Mouse (Mus musculus) kidney, embryonic 15.5 days (tissue): ENCODE results near the gene Col4a2. TPM values are rescaled to one million over a fixed set of nuclear protein-coding genes. Genes with fewer than 3 reads are reported as not detected.

ENCODE experiments used
- ATAC-seq: fragments of 200-750 bp; cut with Nextera tagmentation; replicated peaks from 2 replicates; pipeline ENCODE4 v1.8.0; 2017; ENCODE audit warnings: moderate TSS enrichment; ENCODE audit not compliant: low FRiP score
- H3K27ac ChIP-seq: fragments of 300-500 bp; sonication (generic); 2 replicates; pipeline ENCODE4 v1.5.1; 2015; ENCODE audit warnings: mild to moderate bottlenecking, inconsistent platforms
- H3K27me3 ChIP-seq: fragments of 300-500 bp; sonication (generic); 2 replicates; pipeline ENCODE4 v1.6.1; 2015; ENCODE audit warnings: inconsistent platforms
- H3K36me3 ChIP-seq: fragments of 300-500 bp; sonication (generic); 2 replicates; pipeline ENCODE4 v1.6.1; 2015; ENCODE audit warnings: inconsistent platforms
- H3K4me1 ChIP-seq: fragments of 300-500 bp; sonication (generic); 2 replicates; pipeline ENCODE4 v1.6.1; 2015; ENCODE audit warnings: inconsistent platforms
- H3K4me2 ChIP-seq: fragments of 300-500 bp; sonication (generic); 2 replicates; pipeline ENCODE4 v1.6.1; 2015; ENCODE audit warnings: moderate library complexity, mild to moderate bottlenecking, inconsistent platforms
- H3K4me3 ChIP-seq: fragments of 300-500 bp; sonication (generic); replicated peaks from 2 replicates; pipeline ENCODE4 v1.5.1; 2015; ENCODE audit warnings: mild to moderate bottlenecking, inconsistent platforms
- H3K9ac ChIP-seq: fragments of 300-500 bp; sonication (generic); 2 replicates; pipeline ENCODE4 v1.6.1; 2015; ENCODE audit warnings: mild to moderate bottlenecking, inconsistent platforms
- H3K9me3 ChIP-seq: fragments of 300-500 bp; sonication (generic); replicated peaks from 2 replicates; pipeline ENCODE4 v1.6.1; 2016; ENCODE audit warnings: inconsistent platforms
- WGBS: fragments of 180-500 bp; shearing (Covaris S2); methylation state at CpG from one replicate; pipeline ENCODE4 v1.1.7; 2015; ENCODE audit warnings: mixed read lengths; 5-methylcytosine and 5-hydroxymethylcytosine counted together
- polyA plus RNA-seq: library from polyadenylated mRNA; unstranded; fragments of >200 nt; fragmentation: Nextera tagmentation; extraction: Ambion mirVana; gene quantifications from 2 replicates; pipeline ENCODE4 v1.2.1, GENCODE M21; 2015

Gene Col4a2
- polyA plus RNA-seq, 1 experiment from 2014 or later: 116 TPM

DNA sequence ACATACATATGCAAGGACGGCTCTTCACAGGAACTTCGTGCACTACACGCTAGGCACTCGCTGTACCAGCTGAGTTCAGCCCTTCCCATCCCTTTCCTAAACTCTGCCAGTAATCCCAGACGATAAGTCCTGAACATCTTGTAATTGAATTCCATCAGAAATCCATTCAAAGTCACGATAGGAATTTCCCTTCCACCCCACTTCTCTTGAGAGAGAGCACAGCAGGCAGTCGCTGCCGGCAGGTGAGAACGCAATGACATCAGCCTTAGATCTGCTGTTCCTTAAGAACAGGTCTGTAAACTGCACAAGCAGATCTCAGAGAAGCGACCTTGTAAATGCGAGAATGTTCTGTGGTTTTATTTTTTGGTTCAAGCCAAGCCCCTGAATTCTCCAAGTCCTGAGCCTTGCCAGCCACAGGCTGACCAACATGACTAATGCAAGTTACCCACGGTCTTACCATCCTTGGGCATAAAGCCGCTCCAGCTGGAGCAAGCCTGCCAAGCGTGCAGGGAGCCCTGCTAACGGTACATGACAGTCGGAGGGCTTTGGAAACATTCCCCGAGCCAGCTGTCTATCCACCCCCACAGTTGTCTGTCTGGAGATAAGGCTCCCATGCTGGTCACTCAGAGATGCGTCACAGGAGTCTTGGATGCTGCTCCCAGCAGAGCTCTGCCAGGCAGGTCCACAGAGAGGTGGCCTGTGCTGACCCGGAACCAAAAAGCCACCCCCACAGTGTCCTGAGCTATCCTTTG lies 69.6 kb downstream of the Col4a2 start:
- Histone ChIP-seq H3K27me3 (no peaks in the 10 kb centered on the region), H3K4me2 (no peak overlapping the region), H3K4me1 (peaks cover 58% of the 10 kb centered on the region), H3K27ac (peak overlapping the region; percentile 61), H3K9me3 (no peaks in the 10 kb centered on the region), H3K36me3 (peaks cover 4% of the 10 kb centered on the region; the same call in 1 of the 2 replicates), H3K4me3 (no peak overlapping the region), H3K9ac (no peak overlapping the region)
- ATAC-seq: peak; percentile 61; the same call in 1 of the 2 replicates
- WGBS: 55% methylated on average over 19 of the region's 19 CpGs

DNA sequence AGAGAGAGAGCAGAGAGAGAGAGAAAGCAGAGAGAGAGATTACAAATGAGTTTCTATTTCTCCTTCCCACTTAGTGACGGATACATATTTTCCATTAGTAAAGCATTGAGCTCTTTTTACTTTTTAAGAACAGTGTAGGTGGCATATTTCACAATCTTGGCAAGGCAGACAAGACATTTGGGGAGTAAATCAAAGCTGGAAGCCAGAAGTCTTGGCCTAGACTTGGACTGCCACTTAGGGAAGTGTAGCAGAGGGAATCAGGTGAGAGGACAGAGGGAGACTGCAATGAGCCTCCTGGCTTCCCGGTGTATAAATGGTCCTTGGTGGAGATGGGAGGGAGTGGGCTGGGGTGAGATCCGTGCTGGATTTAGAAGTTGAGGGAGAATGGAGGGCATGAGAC lies 70.3 kb downstream of the Col4a2 start:
- H3K36me3 ChIP-seq: peaks cover 4% of the 10 kb centered on the region; the same call in 1 of the 2 replicates
- H3K4me2 ChIP-seq: no peak overlapping the region
- H3K27me3 ChIP-seq: no peaks in the 10 kb centered on the region
- H3K27ac ChIP-seq: peak overlapping the region; percentile 61; the same call in 1 of the 2 replicates
- no peaks in the 10 kb centered on the region for H3K9me3 ChIP-seq
- H3K4me1 ChIP-seq: peaks cover 53% of the 10 kb centered on the region
- WGBS: 65% methylated on average over 3 of the region's 3 CpGs
- H3K9ac ChIP-seq: no peak overlapping the region
- ATAC-seq: no peak
- no peak overlapping the region for H3K4me3 ChIP-seq

DNA sequence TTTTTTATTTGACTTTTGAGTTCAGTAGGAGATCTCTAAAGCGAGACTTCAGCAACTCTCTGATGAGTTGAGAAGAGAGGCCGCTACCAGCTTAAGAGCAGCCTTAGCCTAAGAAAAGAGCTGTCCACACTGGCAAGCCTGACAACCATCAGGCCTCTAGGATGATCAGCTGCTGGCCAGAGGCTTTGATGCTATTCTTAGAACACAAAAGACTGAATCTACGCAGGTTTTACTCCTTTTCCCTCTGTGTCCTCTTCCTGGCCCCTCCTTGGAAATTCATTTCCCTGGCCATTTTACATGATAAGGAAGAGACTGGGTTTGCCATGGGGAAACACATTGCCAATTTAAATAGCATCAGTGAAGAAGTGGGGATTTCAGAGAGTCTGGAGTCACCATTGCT lies 70.8 kb downstream of the Col4a2 start:
- H3K4me2 ChIP-seq: no peak overlapping the region
- no peaks in the 10 kb centered on the region for H3K27me3 ChIP-seq
- no peak overlapping the region for H3K9ac ChIP-seq
- peaks cover 51% of the 10 kb centered on the region for H3K4me1 ChIP-seq
- no peak for ATAC-seq
- no peaks in the 10 kb centered on the region for H3K9me3 ChIP-seq
- H3K4me3 ChIP-seq: no peak overlapping the region
- no peak overlapping the region; the same call in 1 of the 2 replicates for H3K27ac ChIP-seq
- H3K36me3 ChIP-seq: peaks cover 4% of the 10 kb centered on the region; the same call in 1 of the 2 replicates
- 82% methylated on average over 3 of the region's 3 CpGs for WGBS

DNA sequence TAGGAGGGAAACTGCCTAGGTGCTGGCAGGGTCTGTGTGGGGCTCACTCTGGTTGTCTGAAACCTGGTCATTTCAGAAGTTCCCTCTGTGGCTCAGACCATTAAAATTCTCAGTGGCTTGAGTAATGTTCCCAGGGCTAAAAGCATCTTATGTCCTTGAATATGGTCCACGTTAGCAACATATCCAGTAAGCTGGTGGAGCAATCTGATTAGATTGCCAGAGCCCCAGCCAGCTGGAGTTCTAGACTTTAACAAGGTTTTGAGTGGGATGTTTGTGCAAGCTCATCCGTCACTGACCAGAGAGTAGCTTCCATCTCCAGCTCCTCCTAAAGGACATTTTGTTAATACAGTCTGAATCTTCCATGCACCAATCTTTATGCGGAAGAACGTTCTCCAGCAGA lies 72.2 kb downstream of the Col4a2 start:
- Histone ChIP-seq H3K9ac (no peak overlapping the region), H3K4me1 (peaks cover 40% of the 10 kb centered on the region), H3K4me3 (no peak overlapping the region), H3K27ac (peak overlapping the region; percentile 57; the same call in 1 of the 2 replicates), H3K27me3 (no peaks in the 10 kb centered on the region), H3K9me3 (no peaks in the 10 kb centered on the region), H3K36me3 (peaks cover 4% of the 10 kb centered on the region; the same call in 1 of the 2 replicates), H3K4me2 (no peak overlapping the region)
- no peak for ATAC-seq
- WGBS: 71% methylated on average over 4 of the region's 4 CpGs

DNA sequence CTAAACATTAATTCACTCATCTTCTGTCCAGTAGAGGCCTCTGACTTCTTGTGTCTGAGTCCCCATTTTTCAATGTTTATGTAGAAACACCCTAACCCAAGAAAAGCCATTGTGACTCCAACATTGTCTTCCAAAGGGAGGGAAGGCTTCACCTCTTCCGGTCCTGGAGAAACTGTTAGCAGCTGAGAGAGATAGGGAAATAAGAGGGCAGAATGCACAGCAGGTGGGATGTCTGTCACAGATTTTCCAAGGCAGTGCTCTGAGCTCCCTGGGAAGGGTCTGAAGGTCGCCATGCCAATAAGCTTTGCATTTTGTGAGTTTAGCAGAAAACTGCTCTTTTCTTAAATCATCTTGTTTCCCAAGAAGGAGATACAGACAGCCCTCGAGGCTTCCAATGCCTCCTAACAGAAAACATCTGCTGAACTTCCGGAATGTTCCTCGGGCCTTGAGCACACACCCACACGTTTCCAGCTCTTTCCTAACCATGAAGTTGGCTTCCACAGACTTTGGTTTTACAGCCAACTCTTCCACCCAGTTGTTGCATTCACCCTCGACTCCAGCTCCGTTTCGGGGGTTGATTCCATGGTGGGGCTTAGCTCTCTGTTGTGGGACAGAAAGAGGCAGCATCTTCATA lies 72.8 kb downstream of the Col4a2 start:
- Histone ChIP-seq H3K4me1 (peaks cover 40% of the 10 kb centered on the region), H3K27ac (peak overlapping the region; percentile 57; the same call in 1 of the 2 replicates), H3K4me2 (no peak overlapping the region)

DNA sequence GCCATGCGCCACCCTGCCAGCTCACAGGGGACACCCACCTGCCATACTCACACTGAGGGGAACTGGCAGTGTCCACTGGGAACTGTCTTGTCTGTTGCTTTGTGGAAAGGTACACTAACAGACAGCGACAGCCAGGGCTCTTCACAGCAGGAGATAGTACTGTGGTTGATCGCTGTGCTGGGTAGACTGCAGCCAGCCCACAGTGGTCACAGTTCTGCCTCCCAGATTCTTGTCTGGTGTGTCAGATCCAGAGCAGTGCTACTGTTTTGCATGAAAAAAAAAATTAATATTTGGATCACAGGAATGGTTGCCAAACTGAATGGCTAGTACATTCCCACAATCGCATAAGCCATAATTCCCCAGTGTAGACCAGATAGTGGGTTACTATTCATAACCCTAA lies 74.7 kb downstream of the Col4a2 start:
- Histone ChIP-seq H3K36me3 (peaks cover 11% of the 10 kb centered on the region), H3K9ac (no peak overlapping the region), H3K9me3 (no peaks in the 10 kb centered on the region), H3K4me3 (no peak overlapping the region), H3K4me2 (no peak overlapping the region), H3K27me3 (no peaks in the 10 kb centered on the region), H3K27ac (no peak overlapping the region), H3K4me1 (peaks cover 31% of the 10 kb centered on the region)
- 91% methylated on average over 4 of the region's 4 CpGs for WGBS
- ATAC-seq: no peak

More for the DNA sequence above, 72.8 kb downstream of the Col4a2 start:
- H3K9ac ChIP-seq: no peak overlapping the region
- no peak overlapping the region for H3K4me3 ChIP-seq
- H3K36me3 ChIP-seq: peaks cover 4% of the 10 kb centered on the region; the same call in 1 of the 2 replicates
- no peaks in the 10 kb centered on the region for H3K27me3 ChIP-seq
- no peaks in the 10 kb centered on the region for H3K9me3 ChIP-seq
- WGBS: 61% methylated on average over 9 of the region's 9 CpGs
- no peak for ATAC-seq

DNA sequence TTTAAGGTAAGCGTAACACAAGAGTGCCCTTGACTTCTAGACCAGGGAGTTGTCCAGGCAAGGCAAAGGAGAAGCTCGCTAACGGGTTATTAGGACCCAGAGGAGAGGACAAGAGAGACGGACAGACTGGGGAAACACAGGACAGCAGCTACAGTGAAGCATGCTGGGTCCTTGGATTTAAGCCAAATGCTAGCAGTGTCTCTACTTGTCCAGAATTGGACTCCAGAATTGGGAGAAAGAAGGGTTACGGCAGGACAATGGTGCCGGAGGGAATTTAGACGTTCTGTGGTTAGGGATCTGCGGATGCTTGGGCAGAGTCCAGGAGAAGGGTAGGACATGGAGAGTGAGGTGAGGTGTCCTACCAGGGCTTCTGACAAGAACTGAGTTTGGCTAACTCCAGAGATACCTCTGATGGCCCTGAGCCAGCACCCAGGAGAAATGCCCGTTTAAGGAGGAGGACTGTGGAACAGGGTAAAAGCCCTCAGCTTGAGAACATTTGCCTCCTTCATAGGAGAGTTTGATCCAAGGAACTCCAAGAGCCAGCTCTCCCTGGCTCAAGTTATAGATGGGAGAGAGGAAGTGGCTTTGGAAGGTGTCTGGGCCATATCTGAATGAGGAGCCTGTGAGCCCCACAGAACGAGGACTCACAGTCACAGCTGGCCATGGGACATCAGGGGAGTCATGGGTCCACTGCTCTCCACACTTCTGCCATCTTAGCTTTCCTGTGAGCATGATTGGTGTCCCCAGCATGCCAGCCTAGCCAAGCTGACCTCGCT lies 76.9 kb downstream of the Col4a2 start:
- no peaks in the 10 kb centered on the region for H3K27me3 ChIP-seq
- H3K4me3 ChIP-seq: no peak overlapping the region
- H3K4me2 ChIP-seq: no peak overlapping the region
- H3K27ac ChIP-seq: no peak overlapping the region
- no peak for ATAC-seq
- no peak overlapping the region for H3K9ac ChIP-seq
- H3K4me1 ChIP-seq: peaks cover 37% of the 10 kb centered on the region
- 86% methylated on average over 11 of the region's 11 CpGs for WGBS
- H3K36me3 ChIP-seq: peaks cover 12% of the 10 kb centered on the region
- no peaks in the 10 kb centered on the region for H3K9me3 ChIP-seq

DNA sequence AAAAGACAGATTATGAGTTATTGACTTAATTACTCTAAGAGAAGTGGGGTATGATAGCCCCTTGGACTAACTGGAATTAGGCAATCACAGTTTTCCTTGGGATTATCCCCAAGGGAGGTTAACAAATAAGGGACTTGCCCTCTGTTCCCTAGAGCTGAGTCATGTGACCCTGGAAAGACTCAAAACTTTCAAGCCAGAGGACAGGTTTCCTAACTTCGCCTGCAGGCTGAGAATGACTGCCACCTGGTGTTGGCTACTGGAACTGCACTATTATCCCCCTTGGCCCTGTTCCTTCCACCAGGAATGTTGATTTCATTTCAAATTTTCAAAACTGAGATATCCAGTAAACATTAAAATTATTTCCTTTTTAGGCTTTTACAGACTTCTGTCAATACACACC lies 80.1 kb downstream of the Col4a2 start:
- Histone ChIP-seq H3K36me3 (peaks cover 14% of the 10 kb centered on the region), H3K9ac (no peak overlapping the region), H3K4me3 (no peak overlapping the region), H3K4me1 (peaks cover 39% of the 10 kb centered on the region), H3K27ac (peak overlapping the region; percentile 88), H3K4me2 (0 out of 2 replicates have a peak overlapping the region, but pooled peaks have one; percentile 1), H3K27me3 (no peaks in the 10 kb centered on the region), H3K9me3 (no peaks in the 10 kb centered on the region)
- 0 out of 2 replicates have a peak, but pooled peaks have one; percentile 30 for ATAC-seq
- WGBS: 4% methylated on average over 1 of the region's 1 CpGs

DNA sequence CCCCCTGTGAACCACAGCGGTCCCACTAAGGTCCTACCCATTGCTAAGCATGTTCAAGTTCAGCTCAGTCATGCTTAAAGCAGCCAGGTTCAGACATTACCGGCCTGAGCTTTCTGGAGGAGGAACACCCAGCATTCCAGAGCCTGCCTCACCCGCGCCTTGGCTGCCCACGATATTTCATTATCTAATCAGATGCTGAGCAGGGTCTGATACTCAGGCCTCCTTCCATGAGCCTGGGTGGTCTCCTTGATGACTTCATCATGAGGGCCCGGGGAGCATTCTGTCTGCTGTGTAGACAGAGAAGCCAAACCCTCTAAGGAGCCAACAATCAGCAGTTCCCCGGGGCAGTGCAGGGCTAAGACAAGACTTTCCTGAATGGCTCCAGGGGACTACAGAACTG lies 80.6 kb downstream of the Col4a2 start:
- WGBS: 43% methylated on average over 7 of the region's 7 CpGs
- Histone ChIP-seq H3K4me1 (peaks cover 39% of the 10 kb centered on the region), H3K36me3 (peaks cover 18% of the 10 kb centered on the region)

DNA sequence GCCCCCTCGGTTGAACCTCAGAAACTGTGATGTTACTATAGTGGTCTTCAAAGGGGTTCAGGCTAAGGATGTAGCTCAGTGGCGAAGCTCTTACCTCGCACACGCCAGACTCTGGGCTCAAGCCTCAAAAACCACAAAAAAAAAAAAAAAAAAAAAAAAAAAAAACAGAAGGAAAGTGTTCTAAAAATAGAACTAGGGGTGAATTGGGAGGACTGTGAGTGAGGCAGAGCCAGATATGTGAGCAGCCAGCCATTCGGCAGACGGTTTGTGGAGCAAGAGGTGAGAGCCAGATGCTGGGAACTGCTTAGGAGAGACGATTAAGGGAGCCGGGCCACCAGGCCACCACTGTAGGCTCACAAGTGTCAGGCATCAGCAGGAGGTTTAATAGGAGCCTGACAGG lies 81.0 kb downstream of the Col4a2 start:
- no peaks in the 10 kb centered on the region for H3K9me3 ChIP-seq
- WGBS: 38% methylated on average over 8 of the region's 8 CpGs
- H3K4me2 ChIP-seq: 0 out of 2 replicates have a peak overlapping the region, but pooled peaks have one; percentile 1
- H3K27ac ChIP-seq: peak overlapping the region; percentile 88
- peaks cover 42% of the 10 kb centered on the region for H3K4me1 ChIP-seq
- H3K9ac ChIP-seq: no peak overlapping the region
- no peak; the same call in 1 of the 2 replicates for ATAC-seq
- H3K27me3 ChIP-seq: no peaks in the 10 kb centered on the region
- no peak overlapping the region for H3K4me3 ChIP-seq
- H3K36me3 ChIP-seq: peaks cover 23% of the 10 kb centered on the region

More for the DNA sequence above, 80.6 kb downstream of the Col4a2 start:
- Histone ChIP-seq H3K27ac (peak overlapping the region; percentile 88), H3K27me3 (no peaks in the 10 kb centered on the region), H3K9ac (no peak overlapping the region), H3K9me3 (no peaks in the 10 kb centered on the region), H3K4me3 (no peak overlapping the region), H3K4me2 (peak overlapping the region; percentile 1; the same call in 1 of the 2 replicates)
- peak; percentile 63 for ATAC-seq

DNA sequence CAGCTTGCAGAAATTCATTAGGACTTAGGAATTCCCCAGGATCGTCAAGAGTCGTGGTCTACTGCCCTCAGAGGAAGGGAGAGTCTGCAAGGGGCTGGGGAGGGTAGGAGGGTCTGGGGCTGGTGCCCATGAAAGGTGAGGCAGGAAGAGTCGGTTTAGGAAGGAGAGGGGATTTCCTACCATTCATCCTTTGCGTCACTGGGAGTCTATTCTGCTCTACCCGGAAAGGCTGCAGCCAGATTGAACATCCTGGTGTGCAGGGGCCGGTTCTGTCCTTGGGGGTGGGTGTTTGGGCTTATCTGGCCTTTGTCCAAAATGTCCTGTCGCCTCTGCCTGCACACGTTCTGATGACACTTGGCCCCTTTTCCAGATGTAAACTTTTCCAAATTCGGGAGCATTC lies 82.2 kb downstream of the Col4a2 start:
- H3K27me3 ChIP-seq: no peaks in the 10 kb centered on the region
- H3K4me3 ChIP-seq: no peak overlapping the region
- H3K36me3 ChIP-seq: peaks cover 25% of the 10 kb centered on the region
- no peak overlapping the region for H3K9ac ChIP-seq
- WGBS: 46% methylated on average over 9 of the region's 9 CpGs
- H3K4me1 ChIP-seq: peaks cover 53% of the 10 kb centered on the region
- ATAC-seq: no peak; the same call in 1 of the 2 replicates
- H3K4me2 ChIP-seq: no peak overlapping the region
- H3K27ac ChIP-seq: peak overlapping the region; percentile 88
- H3K9me3 ChIP-seq: no peaks in the 10 kb centered on the region
